In genomic region chr1:153443019-153443418, GRCm38 (mm10) we compare ENCODE assay signal across 30 mouse cellular contexts. TPM values are rescaled to one million over a fixed set of nuclear protein-coding genes. Genes with fewer than 3 reads are reported as not detected.
"Had no signal": no experiment of that assay in that cellular context is flagged by ENCODE, and none has a peak within 500 bp of the region (broad histone marks: within the 10 kb centered on the region; RNA-seq: fewer than 3 reads in every experiment).

No protein-coding gene starts in this region.

- H3K4me2 ChIP-seq: embryonic facial prominence, embryonic 12.5 days; embryonic facial prominence, embryonic 13.5 days; embryonic facial prominence, embryonic 15.5 days; forebrain, embryonic 12.5 days; forebrain, embryonic 13.5 days; forebrain, embryonic 15.5 days had no signal

- H3K4me3 ChIP-seq: embryonic facial prominence, embryonic 10.5 days; embryonic facial prominence, embryonic 12.5 days; embryonic facial prominence, embryonic 13.5 days; embryonic facial prominence, embryonic 15.5 days; erythroblast, embryonic 14.5 days; forebrain, embryonic 10.5 days; forebrain, embryonic 12.5 days; forebrain, embryonic 13.5 days; forebrain, embryonic 15.5 days; gastrocnemius, adult 2 months; heart, adult 2 months had no signal

- H3K36me3 ChIP-seq: embryonic facial prominence, embryonic 12.5 days; embryonic facial prominence, embryonic 15.5 days; forebrain, embryonic 12.5 days had no signal

- DNase-seq: cerebellum, adult 2 months; cerebellum, adult 8-10 months; cerebellum, adult 9-10 months; cerebellum, adult 9-11 months; cerebellum, postnatal 10 days; cerebellum, postnatal 14 days; cerebellum, postnatal 25 days; cerebellum, postnatal 36 days; embryo, embryonic 11 days; forebrain, postnatal 0 days; gastrocnemius, adult 2 months; gastrocnemius, postnatal 10 days; gastrocnemius, postnatal 14 days; gastrocnemius, postnatal 25 days; gastrocnemius, postnatal 36 days; heart, adult 18-20 months; heart, adult 2 months had no signal

- H3K27me3 ChIP-seq: embryonic facial prominence, embryonic 12.5 days; embryonic facial prominence, embryonic 13.5 days; embryonic facial prominence, embryonic 15.5 days; forebrain, embryonic 12.5 days; forebrain, embryonic 13.5 days; forebrain, embryonic 15.5 days had no signal

- ATAC-seq: forebrain, embryonic 13.5 days; forebrain, embryonic 14.5 days; forebrain, embryonic 15.5 days; forebrain, embryonic 16.5 days; forebrain, postnatal 0 days had no signal

- H3K4me1 ChIP-seq: embryonic facial prominence, embryonic 10.5 days; embryonic facial prominence, embryonic 12.5 days; embryonic facial prominence, embryonic 13.5 days; embryonic facial prominence, embryonic 15.5 days; forebrain, embryonic 10.5 days; forebrain, embryonic 12.5 days; forebrain, embryonic 13.5 days; forebrain, embryonic 15.5 days had no signal

- H3K9me3 ChIP-seq: embryonic facial prominence, embryonic 10.5 days; embryonic facial prominence, embryonic 12.5 days; embryonic facial prominence, embryonic 13.5 days; embryonic facial prominence, embryonic 15.5 days; forebrain, embryonic 10.5 days; forebrain, embryonic 12.5 days; forebrain, embryonic 13.5 days; forebrain, embryonic 15.5 days had no signal

- H3K9ac ChIP-seq: embryonic facial prominence, embryonic 12.5 days; embryonic facial prominence, embryonic 13.5 days; embryonic facial prominence, embryonic 15.5 days; forebrain, embryonic 12.5 days; forebrain, embryonic 13.5 days; forebrain, embryonic 15.5 days; forebrain, postnatal 0 days had no signal

- H3K27ac ChIP-seq: embryonic facial prominence, embryonic 10.5 days; embryonic facial prominence, embryonic 12.5 days; embryonic facial prominence, embryonic 13.5 days; embryonic facial prominence, embryonic 15.5 days; forebrain, embryonic 10.5 days; forebrain, embryonic 12.5 days; forebrain, embryonic 13.5 days; forebrain, embryonic 15.5 days; gastrocnemius, adult 2 months; heart, adult 2 months had no signal

RNA-seq across cellular contexts. Expression of gene Shcbp1l, which starts 18.1 kb away (rescaled TPM):
- total RNA-seq: gastrocnemius, adult 18-20 months; gastrocnemius, adult 2 months; gastrocnemius, adult 8-10 months; gastrocnemius, postnatal 10 days; gastrocnemius, postnatal 14 days; gastrocnemius, postnatal 25 days; gastrocnemius, postnatal 36 days; heart, adult 18-20 months; heart, adult 2 months had no signal
- polyA plus RNA-seq: erythroblast, embryonic 14.5 days had no signal
